Mouse (Mus musculus) telencephalon, adult 2 months (tissue): ENCODE data around the gene Tbx3.

Source experiments
- DNase-seq: peaks from one replicate; pipeline ENCODE4 v3.0.0-alpha.2; 2011; ENCODE audit warnings: low read depth, low spot score

The Tbx3 gene

DNA sequence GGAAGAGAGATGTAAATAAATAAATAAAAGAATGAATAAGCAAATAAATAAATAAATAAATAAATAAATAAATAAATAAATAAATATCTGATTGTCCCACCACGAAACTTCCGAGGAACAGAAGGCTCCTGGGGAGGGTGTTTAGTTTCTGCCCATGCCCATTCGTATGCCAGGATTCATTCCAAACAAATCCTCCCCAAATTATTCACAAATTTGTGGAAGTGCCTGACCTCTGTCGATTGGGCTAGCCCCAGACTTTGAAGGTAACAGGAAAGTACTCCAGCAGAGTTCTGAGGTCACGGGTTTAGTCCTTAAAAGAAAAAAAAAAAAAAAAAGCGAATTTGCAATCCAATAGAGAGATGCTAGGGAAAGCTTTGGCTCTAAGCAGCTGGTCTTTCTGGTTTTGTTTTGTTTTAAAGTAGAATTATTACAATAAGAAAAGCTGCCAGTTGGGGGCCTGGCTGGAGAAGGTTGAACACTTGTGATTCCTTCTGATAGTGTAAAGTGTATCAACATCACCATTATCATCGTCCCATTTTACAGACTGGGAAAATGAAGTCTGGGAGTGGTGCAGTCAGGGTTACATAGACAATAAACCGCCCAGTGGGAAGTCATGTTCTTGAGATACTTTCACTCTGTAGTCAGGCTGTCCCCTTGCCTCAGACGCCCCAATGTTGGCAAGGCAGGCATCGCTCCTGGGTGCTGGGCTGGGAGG is 9.3 kb downstream of the Tbx3 start:
- no peak for DNase-seq

DNA sequence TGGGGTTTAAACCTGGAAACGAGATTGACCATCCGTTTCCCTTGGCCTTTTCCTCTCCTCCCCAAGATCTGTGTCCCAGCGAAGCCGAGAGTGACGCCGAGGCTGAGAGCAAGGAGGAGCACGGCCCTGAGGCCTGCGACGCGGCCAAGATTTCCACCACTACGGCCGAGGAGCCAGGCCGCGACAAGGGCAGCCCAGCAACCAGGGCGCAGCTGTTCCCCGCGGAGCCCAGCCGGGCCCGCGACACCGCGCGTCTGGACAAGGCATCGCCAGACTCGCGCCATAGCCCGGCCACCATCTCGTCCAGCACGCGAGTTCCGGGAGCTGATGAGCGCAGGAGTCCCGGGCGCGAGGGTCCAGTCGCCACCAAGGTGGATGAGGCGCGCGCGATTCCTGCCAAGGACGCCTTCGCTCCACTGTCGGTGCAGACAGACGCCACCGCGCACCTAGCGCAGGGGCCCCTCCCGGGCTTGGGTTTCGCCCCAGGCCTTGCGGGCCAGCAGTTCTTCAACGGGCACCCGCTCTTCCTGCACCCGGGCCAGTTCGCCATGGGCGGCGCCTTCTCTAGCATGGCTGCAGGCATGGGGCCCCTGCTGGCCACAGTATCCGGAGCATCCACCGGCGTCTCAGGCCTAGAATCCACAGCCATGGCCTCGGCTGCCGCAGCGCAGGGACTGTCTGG is 10.0 kb downstream of the Tbx3 start:
- DNase-seq, result no peak

DNA sequence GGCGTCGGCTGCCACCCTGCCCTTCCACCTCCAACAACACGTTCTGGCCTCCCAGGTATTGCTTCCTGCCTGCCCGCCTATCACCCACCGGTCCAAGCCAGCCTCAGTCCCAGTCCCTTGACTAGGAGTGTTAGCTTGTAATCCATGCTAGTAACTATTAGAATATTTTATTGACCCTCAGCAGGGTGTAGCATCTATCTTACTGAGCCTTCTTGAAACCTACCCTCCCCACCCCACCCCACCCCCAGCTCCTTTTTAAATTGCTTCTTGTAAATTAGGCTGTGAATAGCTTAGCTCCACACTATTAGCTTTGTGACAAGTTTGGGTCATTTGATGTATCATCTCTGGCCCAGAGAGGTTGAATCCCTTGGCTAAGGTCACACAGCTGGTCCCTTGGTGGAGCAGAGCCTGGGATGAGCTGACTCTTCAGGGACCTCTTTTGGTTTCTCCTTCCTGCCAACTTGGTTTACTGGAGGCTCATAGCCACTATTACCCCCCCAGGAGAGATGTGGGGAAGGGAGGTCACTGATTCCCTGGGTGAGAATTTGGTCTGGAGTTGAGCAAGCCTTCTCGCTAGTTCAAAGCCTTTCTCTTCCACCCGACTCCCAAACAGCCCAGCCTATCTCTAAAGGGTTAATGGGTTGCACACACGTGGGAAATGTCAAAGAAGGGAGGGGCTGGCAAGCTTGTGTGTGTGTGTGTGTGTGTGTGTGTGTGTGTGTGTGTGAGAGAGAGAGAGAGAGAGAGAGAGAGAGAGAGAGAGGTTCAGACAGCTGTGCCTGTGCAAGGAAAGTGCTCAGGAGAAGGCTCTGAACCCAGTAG is 10.8 kb downstream of the Tbx3 start:
- DNase-seq, result no peak

DNA sequence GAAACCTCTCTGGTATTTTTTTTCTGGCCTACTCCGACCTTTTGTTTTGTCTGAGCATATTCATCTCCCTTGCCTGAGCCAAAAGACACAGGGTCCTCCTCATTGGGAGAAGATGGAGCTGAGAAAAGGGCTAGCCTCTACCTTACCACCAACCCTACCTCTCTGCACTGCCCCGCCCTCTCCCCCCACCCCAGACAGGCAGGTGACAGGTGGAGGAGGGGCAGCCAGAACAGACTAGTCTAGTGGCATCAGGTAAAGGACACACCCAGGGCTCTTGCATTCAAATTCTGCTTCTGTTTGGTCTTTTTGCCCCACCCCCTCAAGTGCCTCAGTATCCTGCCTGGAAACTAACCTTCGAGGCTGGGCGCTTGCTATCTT is 11.4 kb downstream of the Tbx3 start:
- DNase-seq, result no peak

DNA sequence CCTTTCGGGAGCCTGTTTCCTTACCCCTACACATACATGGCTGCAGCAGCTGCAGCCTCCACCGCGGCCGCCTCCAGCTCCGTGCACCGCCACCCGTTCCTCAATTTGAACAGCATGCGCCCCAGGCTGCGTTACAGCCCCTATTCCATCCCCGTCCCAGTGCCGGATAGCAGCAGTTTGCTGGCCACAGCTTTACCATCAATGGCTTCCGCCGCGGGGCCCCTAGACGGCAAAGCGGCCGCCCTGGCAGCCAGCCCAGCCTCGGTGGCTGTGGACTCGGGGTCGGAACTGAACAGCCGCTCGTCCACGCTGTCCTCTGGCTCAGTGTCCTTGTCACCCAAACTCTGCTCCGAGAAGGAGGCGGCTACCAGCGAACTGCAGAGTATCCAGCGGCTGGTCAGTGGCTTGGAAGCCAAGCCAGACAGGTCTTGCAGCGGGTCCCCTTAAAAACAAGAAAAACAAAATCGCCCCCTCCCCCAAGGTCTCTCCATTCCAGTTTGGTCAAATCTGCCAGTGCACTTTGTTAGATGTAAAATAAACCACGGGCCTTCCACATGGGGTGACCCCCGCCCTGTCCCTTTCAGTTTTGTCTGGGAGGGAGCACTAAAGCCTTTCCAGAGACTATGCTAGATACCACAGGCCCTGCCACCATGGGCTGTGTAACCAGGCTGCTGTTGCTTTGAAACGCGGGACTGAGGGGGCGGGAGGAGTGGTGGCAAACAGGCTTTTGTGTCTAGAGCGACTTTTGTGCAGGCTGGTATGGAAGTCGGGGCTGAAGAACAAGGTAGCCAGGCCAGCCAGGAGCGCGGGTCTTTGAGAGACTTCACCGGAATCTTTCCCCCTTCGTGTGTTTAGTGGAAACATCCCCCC is 12.4 kb downstream of the Tbx3 start:
- DNase-seq, result no peak

DNA sequence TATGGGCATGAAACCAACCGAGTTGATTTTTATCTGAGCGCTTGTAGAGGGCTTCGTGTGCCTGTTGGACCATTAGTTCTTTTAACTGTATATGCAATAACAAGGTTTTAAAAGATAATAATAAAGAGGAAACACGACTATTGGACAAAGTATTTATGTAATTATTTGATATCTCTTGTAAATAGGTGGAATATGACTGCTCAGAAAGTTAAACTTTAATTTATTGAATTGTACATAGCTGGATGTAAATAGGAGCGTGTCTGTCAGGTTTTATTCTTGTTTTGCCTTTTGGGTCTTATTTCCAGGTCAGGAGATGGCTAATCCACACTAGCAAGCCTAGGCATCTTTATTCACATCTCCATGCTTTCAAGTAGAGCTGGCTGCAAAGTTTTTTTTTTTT is 13.4 kb downstream of the Tbx3 start:
- DNase-seq, result no peak

DNA sequence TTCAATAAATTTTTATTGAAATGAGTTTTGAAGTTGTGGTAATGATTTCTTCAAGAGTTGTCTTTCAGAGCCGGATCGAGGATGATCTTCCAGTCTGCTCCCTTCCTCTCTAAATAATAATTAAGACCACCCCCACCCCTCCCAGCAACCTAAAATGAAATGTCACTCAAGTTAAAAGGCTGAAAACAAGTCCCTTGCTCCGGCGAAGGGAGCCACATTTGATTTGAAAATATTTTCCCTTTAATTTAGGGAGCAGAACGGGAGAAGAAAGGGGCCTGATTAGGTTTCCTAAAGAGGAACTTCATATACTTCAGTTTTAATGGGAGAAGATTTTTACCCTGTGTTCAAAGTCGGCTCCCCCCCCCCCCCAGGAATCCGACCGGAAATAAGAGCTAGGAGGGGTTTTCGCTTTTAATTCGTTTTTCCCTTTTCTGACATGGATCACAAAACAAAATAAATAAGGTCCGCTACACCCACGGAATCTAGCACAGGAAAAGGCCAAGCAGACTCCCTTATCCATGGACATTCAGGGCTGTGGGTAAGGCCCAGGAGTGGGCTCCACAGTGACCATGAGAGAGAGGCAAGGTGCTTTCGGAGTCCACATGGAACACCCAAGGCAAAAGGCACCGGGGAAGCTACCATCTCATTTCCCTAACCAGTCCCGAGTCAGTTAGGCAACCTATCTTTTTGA is 14.4 kb downstream of the Tbx3 start:
- DNase-seq, result no peak

DNA sequence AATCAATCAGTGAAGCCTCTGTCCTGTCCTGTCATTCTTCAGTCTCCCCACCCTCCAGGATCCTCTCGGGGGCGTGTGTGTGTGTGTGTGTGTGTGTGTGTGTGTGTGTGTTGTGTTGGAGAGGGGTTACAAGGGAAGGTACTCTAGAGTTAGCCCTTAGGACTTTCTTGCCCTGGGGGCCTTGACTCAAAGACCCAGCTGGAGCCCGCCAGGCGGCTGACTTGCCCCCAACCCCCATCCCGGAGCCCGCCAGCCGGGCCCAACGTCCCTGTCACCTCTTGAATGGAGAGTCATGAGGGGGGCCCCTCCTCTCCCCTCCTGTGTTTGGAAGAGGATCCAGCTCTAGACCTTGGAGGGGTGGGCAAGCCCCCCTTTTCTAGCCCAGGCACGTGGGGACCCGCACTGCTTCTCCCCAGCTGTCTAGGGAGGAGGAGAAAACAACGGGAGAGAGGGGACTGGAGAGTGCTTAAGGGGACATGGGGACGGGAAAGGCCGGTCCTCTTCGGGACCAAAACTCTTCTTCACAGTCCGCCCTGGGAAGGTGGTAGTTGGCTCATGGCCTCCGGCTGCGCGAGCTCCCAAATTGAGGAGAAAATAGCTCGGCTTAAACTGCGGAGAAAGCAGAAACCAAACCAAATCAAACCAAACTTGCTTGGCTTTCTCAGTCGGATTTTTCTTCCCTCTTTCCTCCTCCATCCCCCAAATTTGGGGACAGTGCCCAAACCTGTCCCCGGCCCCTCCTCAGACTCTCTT is 15.2 kb downstream of the Tbx3 start:
- no peak for DNase-seq

DNA sequence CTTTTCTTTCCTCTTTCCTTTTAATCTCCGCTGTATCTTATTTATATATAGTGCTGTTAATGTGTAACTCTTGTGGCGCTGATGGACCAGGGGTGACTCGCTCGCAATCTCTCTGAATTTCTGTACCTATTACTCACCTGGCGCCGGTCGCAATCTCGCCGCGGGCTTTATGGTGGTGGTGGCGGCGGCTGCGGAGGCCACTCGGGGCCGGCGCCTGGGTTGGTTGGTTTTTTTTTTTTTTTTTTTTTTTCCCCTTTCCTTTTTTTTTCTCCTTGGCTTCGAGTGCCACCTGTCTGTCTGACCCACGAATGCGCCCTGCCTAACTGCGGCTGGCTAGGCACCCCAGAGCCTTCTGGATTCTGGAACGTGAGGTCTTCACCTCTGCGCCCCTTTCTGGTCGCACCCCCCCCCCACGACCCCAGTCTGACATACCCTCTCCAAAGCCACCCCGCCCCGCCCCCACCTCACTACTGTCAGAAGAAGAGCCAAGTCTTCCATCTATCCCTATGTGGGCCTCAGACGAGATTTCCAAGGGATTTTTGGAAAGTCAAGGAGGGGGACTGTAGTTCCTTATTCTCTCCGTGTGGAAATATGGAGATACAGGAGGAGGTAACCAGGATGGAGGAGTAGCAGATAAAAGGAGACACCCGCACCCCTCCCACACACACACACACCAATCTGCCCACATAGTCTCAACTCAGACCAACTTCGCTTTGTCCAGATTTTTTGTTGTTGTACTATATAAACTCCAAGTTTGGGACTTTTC is 15.9 kb downstream of the Tbx3 start:
- no peak for DNase-seq

DNA sequence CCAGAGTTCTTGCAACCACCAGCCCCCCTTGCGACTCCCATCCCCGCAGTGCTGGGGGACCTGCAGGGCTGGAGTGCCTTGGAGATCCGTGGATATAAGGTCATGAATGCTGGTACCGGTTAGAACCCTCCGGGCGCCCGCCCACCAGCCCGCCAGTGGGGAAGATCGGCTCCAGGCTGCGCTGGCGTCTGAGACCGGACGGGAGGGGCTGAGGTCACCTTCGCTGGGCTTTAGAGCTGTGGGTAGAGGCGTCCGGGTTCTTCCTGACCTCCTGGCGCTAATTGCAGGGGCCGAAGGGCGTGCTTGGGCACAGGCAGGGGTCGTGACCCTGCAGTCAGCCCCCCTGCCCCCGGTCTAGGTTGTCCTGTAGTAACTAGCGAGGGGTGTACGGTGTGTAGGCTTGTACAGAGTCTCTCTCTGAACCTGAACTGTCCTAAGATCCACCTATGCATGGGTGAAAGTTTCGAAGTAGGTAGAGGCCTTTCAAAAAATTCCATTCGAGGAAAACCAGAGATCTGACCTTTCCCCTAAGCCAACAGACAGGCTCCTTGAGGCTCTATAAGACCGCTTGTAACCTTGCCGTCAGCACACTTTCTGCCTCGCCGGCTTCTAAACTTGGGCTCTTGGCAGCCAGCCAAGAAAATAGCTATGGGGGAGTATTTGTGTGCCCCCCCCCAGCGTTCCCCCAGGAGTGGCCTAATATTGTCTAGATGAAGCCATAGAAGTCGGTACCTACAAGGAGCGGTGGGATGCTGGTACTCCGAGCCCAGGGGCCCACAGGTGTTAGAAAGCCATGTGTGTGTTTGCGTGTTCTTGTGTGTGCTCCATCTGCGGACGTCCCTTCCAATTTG is 16.8 kb downstream of the Tbx3 start:
- DNase-seq, result no peak

DNA sequence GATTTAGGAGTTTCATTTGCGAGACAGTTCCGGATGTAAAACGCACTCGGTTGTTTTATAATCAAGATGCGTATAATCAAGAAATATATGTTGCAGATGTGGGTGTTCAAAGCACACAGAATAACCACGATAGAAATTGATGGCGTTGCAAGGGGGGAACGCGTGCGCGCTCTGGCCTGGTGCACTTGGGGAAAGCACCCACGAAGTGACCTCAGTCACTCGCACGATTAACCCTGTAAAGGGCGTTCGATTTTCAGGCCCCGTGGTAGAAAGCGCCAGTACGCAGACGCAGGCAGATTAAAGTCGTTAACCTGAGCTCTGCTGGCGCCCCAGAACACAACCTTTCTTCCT is 17.4 kb downstream of the Tbx3 start:
- DNase-seq, result no peak

DNA sequence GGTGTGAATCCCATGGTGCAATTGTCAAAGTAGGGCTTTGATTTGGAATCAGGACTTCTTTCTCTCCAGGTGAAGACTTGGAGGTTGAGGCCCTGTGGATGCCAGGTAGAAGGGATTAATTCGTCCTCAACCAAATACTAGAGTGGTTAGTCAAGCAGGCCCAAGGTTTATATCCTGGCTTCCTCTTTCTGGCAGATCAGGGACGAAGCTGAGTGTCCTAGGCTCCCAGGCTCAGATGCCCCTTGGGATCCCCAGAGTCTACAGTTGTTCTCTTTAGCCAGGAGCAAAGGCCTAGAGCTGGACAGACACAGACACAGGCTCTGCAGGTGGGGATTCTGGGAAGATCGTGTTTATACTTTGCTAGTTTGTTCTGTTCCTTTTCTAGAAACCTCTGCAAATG is 17.8 kb downstream of the Tbx3 start:
- DNase-seq, result no peak

DNA sequence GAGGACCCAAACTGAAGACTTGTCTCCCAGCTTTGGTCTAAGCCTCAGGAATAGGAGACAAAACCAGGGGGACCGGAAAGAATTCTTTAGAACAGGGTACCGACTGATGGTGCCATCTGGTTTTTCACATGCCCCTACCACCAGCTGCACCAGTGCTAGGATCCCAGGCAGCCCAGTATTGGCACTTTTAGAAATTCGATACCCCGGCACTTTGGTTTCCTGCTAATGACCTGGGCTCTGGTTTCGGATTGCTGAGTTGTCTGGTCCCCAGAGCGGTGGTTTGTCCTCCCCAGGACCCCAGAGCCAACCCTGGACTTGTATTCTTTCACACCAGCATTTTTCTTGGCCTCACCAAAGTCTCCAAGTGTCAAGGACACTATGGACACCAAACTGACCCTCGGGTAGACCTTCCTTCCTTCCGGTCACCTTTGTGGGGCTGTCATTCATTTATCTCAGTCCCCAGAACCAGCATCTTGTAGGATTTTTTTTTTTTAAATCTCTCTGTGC is 18.5 kb downstream of the Tbx3 start:
- DNase-seq, result no peak

DNA sequence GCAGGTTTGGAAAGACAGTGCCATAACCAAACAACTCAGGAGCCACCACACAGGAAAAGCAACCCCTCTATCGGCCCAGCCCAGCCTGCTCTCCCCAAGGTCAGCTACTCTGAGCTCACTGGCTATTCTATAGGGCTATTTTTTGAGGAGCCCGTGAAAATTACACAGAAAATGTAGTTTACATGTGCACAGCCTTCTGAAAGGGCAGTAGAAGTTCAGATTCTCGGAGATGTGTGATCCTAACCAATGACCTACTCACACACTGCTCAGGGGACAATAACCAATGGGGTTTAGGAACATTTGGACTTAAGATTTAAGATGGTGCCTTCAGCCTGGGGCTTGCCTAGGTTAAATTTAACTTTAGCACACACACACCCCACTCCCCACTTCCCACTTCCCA is 19.0 kb downstream of the Tbx3 start:
- DNase-seq, result no peak

DNA sequence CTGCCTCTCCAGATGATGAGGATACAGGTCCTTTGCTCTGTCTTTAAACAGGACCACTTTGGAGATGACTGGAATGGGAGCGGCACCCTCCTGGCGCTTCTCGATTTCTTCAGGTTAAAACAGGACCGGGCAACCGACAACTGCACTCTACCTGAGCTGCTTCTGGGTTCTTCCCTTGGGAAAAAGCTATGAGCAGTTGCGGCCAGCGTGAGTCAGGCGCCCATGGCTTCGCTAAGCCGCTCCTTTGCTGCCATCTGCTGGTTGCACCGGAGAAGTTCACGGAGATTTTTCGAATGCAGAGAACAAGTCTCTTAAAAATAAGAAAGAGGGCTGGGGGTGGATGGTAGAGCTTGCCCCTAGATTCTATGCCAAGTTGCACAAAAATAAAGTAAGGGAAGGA is 20.6 kb downstream of the Tbx3 start:
- peak; percentile 24 for DNase-seq

DNA sequence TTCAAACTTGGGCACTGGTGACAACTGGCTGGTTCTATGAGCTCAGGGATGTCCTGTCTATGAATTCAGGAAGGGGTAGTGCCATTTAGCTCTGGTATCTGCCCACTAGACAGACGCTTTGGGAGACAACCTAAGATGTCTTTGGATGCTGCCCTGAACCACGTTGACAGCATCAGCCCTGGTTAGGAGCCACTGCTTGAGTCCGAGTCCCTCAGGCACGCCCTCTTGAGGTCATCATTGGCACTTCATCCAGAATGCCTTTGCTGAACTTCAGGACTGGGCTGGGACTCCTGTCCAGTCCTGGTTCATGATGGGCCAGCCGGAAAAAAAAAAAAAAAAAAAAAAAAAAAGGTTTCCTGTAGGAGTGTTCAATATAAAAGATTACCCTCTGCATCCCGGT is 22.0 kb downstream of the Tbx3 start:
- DNase-seq, result no peak

DNA sequence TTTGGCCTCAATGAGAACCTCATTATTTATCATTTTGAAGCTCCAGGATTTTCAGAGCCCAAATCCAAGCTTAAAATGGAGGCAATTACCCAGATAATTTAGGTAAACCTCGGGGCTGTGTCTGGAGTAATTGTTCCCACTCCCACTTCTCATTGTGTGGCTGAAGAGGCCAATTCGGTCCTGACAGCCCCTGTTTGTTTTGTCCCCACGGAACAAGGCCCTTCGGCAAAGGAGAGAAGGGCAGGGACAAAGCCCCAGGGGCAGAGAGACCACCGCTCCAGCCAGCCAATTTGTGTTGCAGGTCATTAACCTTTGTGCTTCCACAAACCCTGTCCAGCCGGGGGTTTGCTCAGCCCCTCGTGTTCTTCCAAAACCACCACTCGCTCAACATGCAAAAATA is 24.4 kb downstream of the Tbx3 start:
- DNase-seq, result no peak

DNA sequence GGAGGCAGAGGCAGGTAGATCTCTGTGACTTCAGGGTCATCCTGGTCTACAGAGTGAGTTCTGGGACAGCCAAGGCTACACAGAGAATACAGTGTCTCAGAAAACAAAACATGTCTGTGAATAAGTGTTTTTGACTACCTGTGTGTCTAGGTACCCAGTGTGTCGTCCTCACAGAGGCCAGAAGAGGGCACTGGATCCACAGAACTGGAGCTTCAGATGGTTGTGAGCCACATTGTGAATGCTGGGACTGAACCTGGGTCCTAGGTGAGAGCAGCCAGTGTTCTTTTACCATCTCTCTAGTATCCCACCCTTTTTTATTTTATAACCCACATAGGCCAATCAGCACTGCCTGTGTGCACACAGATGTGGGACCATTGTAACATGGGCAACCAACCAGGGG is 32.6 kb downstream of the Tbx3 start:
- DNase-seq, result no peak

DNA sequence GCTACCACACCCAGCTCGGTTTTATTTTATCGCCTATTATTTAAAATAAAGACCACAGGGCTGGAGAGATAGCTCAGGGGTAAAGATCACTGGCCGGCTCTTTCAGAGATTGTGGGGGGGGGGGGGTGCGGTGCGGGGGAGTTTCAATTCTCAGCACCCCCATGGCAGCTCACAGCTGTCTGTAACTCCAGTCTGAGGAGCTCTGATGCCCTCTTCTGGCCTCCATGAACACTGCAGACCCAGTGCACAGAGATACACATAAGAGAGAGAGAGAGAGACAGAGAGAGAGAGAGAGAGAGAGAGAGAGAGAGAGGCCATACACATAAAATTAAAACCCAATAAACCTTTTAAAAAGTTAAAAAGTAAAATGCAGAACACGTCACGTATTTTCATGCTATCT is 34.4 kb downstream of the Tbx3 start:
- DNase-seq, result no peak
